Mouse (Mus musculus) spleen, adult 2 months (tissue): Measurements from ENCODE around the gene Lrrtm3. TPM values are rescaled to one million over a fixed set of nuclear protein-coding genes. Genes with fewer than 3 reads are reported as not detected.

Experiments used
- DNase-seq, 2 experiments: peaks; one replicate each; pipeline versions ENCODE4 v3.0.0 to v3.0.0-alpha.2; 2012 to 2021; ENCODE audit warnings: low spot score in 2 of 2, low read depth in 1 of 2
- H3K27ac ChIP-seq: fragments of 200-500 bp; 2 replicates; pipeline ENCODE4 v1.5.1; 2012; ENCODE audit warnings: low read length, inconsistent platforms; ENCODE audit not compliant: insufficient read depth
- H3K27me3 ChIP-seq: fragments of 200-500 bp; 2 replicates; pipeline ENCODE4 v1.6.1; 2012; ENCODE audit warnings: mild to moderate bottlenecking, moderate library complexity, low read length, inconsistent platforms; ENCODE audit not compliant: control insufficient read depth, insufficient read depth
- H3K36me3 ChIP-seq: fragments of 200-500 bp; 2 replicates; pipeline ENCODE4 v1.6.1; 2012; ENCODE audit warnings: mild to moderate bottlenecking, low read length, inconsistent platforms; ENCODE audit not compliant: control insufficient read depth, insufficient read depth
- H3K4me1 ChIP-seq: fragments of 200-500 bp; 2 replicates; pipeline ENCODE4 v1.6.1; 2011; ENCODE audit warnings: inconsistent platforms; ENCODE audit not compliant: control insufficient read depth, insufficient read depth, insufficient read length
- H3K4me3 ChIP-seq: fragments of 200-500 bp; 2 replicates; pipeline ENCODE4 v1.5.1; 2011; ENCODE audit warnings: mild to moderate bottlenecking, inconsistent platforms; ENCODE audit not compliant: insufficient read depth, insufficient read length; ENCODE audit errors: extremely low read depth
- CTCF ChIP-seq: fragments of 200-500 bp; IDR thresholded peaks from 2 replicates; pipeline ENCODE4 v1.5.1; 2011; ENCODE audit warnings: mild to moderate bottlenecking, inconsistent platforms; ENCODE audit not compliant: insufficient read depth, insufficient read length, insufficient replicate concordance; ENCODE audit errors: extremely low read depth
- POLR2A ChIP-seq: fragments of 200-500 bp; IDR thresholded peaks from 2 replicates; pipeline ENCODE4 v1.6.1; 2011; ENCODE audit warnings: low read depth, low read length, inconsistent platforms
- WGBS: fragments of 180-500 bp; shearing (Covaris S2); methylation state at CpG from one replicate; pipeline ENCODE4 v1.1.7; 2018; 5-methylcytosine and 5-hydroxymethylcytosine counted together
- polyA plus RNA-seq: library from polyadenylated mRNA; depleted of rRNA; stranded (reverse); fragments of >200 nt; gene quantifications from 2 replicates; pipeline ENCODE4 v1.2.3, GENCODE M21; 2012

The Lrrtm3 gene
- polyA plus RNA-seq, 1 experiment = not detected

- Histone ChIP-seq H3K4me3 (no peak overlapping the region), H3K27me3 (no peaks in the 10 kb centered on the region), H3K4me1 (no peaks in the 10 kb centered on the region), H3K27ac (no peak overlapping the region), H3K36me3 (no peaks in the 10 kb centered on the region)
- WGBS = 90% methylated on average over 1 of the region's 1 CpGs
- DNase-seq = no peak
- no peak for TF ChIP-seq CTCF
- TF ChIP-seq POLR2A = no peak
These were observed 6.5 kb upstream of the Lrrtm3 start for GRCm38 (mm10) chr10:64096532-64096931.

- 30% methylated on average over 19 of the region's 19 CpGs for WGBS
- TF ChIP-seq POLR2A (no peak), CTCF (no peak)
- H3K27me3 ChIP-seq = no peaks in the 10 kb centered on the region
These were observed 1.2 kb downstream of the Lrrtm3 start for GRCm38 (mm10) chr10:64088774-64089460.

GRCm38 (mm10) chr10:64087936-64088773 is 1.9 kb downstream of the Lrrtm3 start:
- H3K27ac ChIP-seq = no peak overlapping the region
- no peak overlapping the region for H3K4me3 ChIP-seq
- H3K36me3 ChIP-seq = no peaks in the 10 kb centered on the region
- no peak for DNase-seq
- 10% methylated on average over 26 of the region's 26 CpGs for WGBS
- no peaks in the 10 kb centered on the region for H3K4me1 ChIP-seq
- TF ChIP-seq POLR2A (no peak), CTCF (no peak)
- no peaks in the 10 kb centered on the region for H3K27me3 ChIP-seq

More at GRCm38 (mm10) chr10:64088774-64089460, 1.2 kb downstream of the Lrrtm3 start:
- Histone ChIP-seq H3K4me1 (no peaks in the 10 kb centered on the region), H3K27ac (no peak overlapping the region), H3K36me3 (no peaks in the 10 kb centered on the region), H3K4me3 (no peak overlapping the region)
- DNase-seq = no peak

- DNase-seq = no peak
These were observed 2.6 kb downstream of the Lrrtm3 start for GRCm38 (mm10) chr10:64087521-64087920.

GRCm38 (mm10) chr10:64086567-64087391 is 3.3 kb downstream of the Lrrtm3 start:
- 15% methylated on average over 12 of the region's 12 CpGs for WGBS
- no peaks in the 10 kb centered on the region for H3K4me1 ChIP-seq

More at GRCm38 (mm10) chr10:64087521-64087920, 2.6 kb downstream of the Lrrtm3 start:
- H3K27ac ChIP-seq = no peak overlapping the region
- 5% methylated on average over 12 of the region's 12 CpGs for WGBS
- H3K27me3 ChIP-seq = no peaks in the 10 kb centered on the region
- TF ChIP-seq CTCF = no peak
- no peaks in the 10 kb centered on the region for H3K4me1 ChIP-seq
- H3K4me3 ChIP-seq = no peak overlapping the region
- H3K36me3 ChIP-seq = no peaks in the 10 kb centered on the region

GRCm38 (mm10) chr10:64086183-64086566 is 3.9 kb downstream of the Lrrtm3 start:
- Histone ChIP-seq H3K27me3 (no peaks in the 10 kb centered on the region), H3K4me1 (no peaks in the 10 kb centered on the region), H3K36me3 (no peaks in the 10 kb centered on the region), H3K27ac (no peak overlapping the region), H3K4me3 (no peak overlapping the region)
- DNase-seq = no peak
- TF ChIP-seq CTCF (no peak), POLR2A (no peak)
- 75% methylated on average over 16 of the region's 16 CpGs for WGBS

More at GRCm38 (mm10) chr10:64086567-64087391, 3.3 kb downstream of the Lrrtm3 start:
- TF ChIP-seq CTCF (no peak), POLR2A (no peak)
- Histone ChIP-seq H3K27ac (no peak overlapping the region), H3K4me3 (no peak overlapping the region), H3K27me3 (no peaks in the 10 kb centered on the region), H3K36me3 (no peaks in the 10 kb centered on the region)
- DNase-seq = no peak
